Mouse (Mus musculus) liver, adult 2 months (tissue): ENCODE measurements around the gene Fry.

Source experiments
- CTCF ChIP-seq: fragments of 200-500 bp; IDR thresholded peaks from 2 replicates; pipeline ENCODE4 v1.5.1; 2011; ENCODE audit warnings: low read depth, low read length, control low read depth
- POLR2A ChIP-seq: fragments of 200-500 bp; IDR thresholded peaks from 2 replicates; pipeline ENCODE4 v1.6.1; 2011; ENCODE audit warnings: low read length, control low read depth; ENCODE audit not compliant: insufficient read depth; ENCODE audit errors: extremely low read depth

- no peak for TF ChIP-seq CTCF
- TF ChIP-seq POLR2A = no peak
These were observed 34.4 kb downstream of the Fry start for GRCm38 (mm10) chr5:150152880-150153281.
